Mouse (Mus musculus) adrenal gland, adult 2 months (tissue): ENCODE results near the gene Tuba4a. TPM values are rescaled to one million over a fixed set of nuclear protein-coding genes. Genes with fewer than 3 reads are reported as not detected.

Source experiments
- microRNA-seq, 2 experiments: library from miRNA; unstranded; fragments of <30 nt; microRNA quantifications; one replicate each; pipeline ENCODE4 v1.2.0; 2021
- polyA plus RNA-seq: library from polyadenylated mRNA; depleted of rRNA; stranded (reverse); fragments of >200 nt; gene quantifications from 2 replicates; pipeline ENCODE4 v1.2.3, GENCODE M21; 2012; rRNA removed
- total RNA-seq, 2 experiments: library from RNA; stranded (reverse); gene quantifications; 2 replicates each; pipeline ENCODE4 v1.2.3; 2021

Gene Tuba4a
- total and polyA plus RNA-seq, 3 experiments: 10.8 to 73.0 (median 55.4) TPM

Small RNA genes within 50 kb of the gene (microRNA-seq; reads per million reads assigned to microRNA genes)
- 0 reads per million in 2 experiments for gene Gm27943

Other genes starting within 250 kb of the Tuba4a start
- gene Nhej1, start 94.7 kb downstream of the Tuba4a start, total RNA-seq: 1 to 10 TPM; 5.7 to 8.8 TPM
- gene Nhej1, start 94.7 kb downstream of the Tuba4a start, polyA plus RNA-seq: 3.4 and 3.5 TPM in 2 replicates
- under 1 TPM; 0.23 to 0.41 TPM for gene Slc23a3, start 86.0 kb downstream of the Tuba4a start, total RNA-seq
- gene Slc23a3, start 86.0 kb downstream of the Tuba4a start, polyA plus RNA-seq: 0.36 and 0.46 TPM in 2 replicates
- 10 to 100 TPM; 27.3 to 33.9 TPM for gene Cnppd1, start 77.2 kb downstream of the Tuba4a start, total RNA-seq
- gene Cnppd1, start 77.2 kb downstream of the Tuba4a start, polyA plus RNA-seq: 36.3 and 37.6 TPM in 2 replicates
- gene Retreg2, start 77.1 kb downstream of the Tuba4a start, total RNA-seq: 100 to 1,000 TPM in 1 of 2 experiments, 10 to 100 TPM in 1; 80.4 to 101 TPM
- 127 and 143 TPM in 2 replicates for gene Retreg2, start 77.1 kb downstream of the Tuba4a start, polyA plus RNA-seq
- 10 to 100 TPM; 33.1 to 36.8 TPM for gene Zfand2b, start 51.2 kb downstream of the Tuba4a start, total RNA-seq
- gene Zfand2b, start 51.2 kb downstream of the Tuba4a start, polyA plus RNA-seq: 63.1 and 68.5 TPM in 2 replicates
- 10 to 100 TPM; 24.2 to 31.7 TPM for gene Abcb6, start 39.5 kb downstream of the Tuba4a start, total RNA-seq
- 23.2 and 23.3 TPM in 2 replicates for gene Abcb6, start 39.5 kb downstream of the Tuba4a start, polyA plus RNA-seq
- gene Ankzf1, start 27.7 kb downstream of the Tuba4a start, total RNA-seq: 10 to 100 TPM; 14.1 to 14.4 TPM
- 11.5 and 13.3 TPM in 2 replicates for gene Ankzf1, start 27.7 kb downstream of the Tuba4a start, polyA plus RNA-seq
- gene Atg9a, start 27.7 kb downstream of the Tuba4a start, total RNA-seq: 10 to 100 TPM; 41.7 to 44.5 TPM
- 78.5 and 89.9 TPM in 2 replicates for gene Atg9a, start 27.7 kb downstream of the Tuba4a start, polyA plus RNA-seq
- 10 to 100 TPM; 16.0 to 23.1 TPM for gene Glb1l, start 9.1 kb downstream of the Tuba4a start, total RNA-seq
- 7.4 and 7.7 TPM in 2 replicates for gene Glb1l, start 9.1 kb downstream of the Tuba4a start, polyA plus RNA-seq
- 100 to 1,000 TPM; 106 to 109 TPM for gene Stk16, start 9.0 kb downstream of the Tuba4a start, total RNA-seq
- 228 and 249 TPM in 2 replicates for gene Stk16, start 9.0 kb downstream of the Tuba4a start, polyA plus RNA-seq
- gene A630095N17Rik, start 12.2 kb upstream of the Tuba4a start, total RNA-seq: not detected
- not detected in 2 replicates for gene A630095N17Rik, start 12.2 kb upstream of the Tuba4a start, polyA plus RNA-seq
- gene Dnajb2, start 16.5 kb upstream of the Tuba4a start, total RNA-seq: 100 to 1,000 TPM in 1 of 2 experiments, 10 to 100 TPM in 1; 89.1 to 111 TPM
- 52.8 and 58.4 TPM in 2 replicates for gene Dnajb2, start 16.5 kb upstream of the Tuba4a start, polyA plus RNA-seq
- gene Ptprn, start 44.6 kb upstream of the Tuba4a start, total RNA-seq: 10 to 100 TPM; 43.6 to 83.6 TPM
- 41.5 and 52.0 TPM in 2 replicates for gene Ptprn, start 44.6 kb upstream of the Tuba4a start, polyA plus RNA-seq
- 100 to 1,000 TPM; 127 to 192 TPM for gene Resp18, start 58.5 kb upstream of the Tuba4a start, total RNA-seq
- gene Resp18, start 58.5 kb upstream of the Tuba4a start, polyA plus RNA-seq: 46.3 and 69.6 TPM in 2 replicates
- gene Dnpep, start 98.1 kb upstream of the Tuba4a start, total RNA-seq: 100 to 1,000 TPM in 1 of 2 experiments, 10 to 100 TPM in 1; 85.2 to 100 TPM
- gene Dnpep, start 98.1 kb upstream of the Tuba4a start, polyA plus RNA-seq: 149 and 179 TPM in 2 replicates
- gene Des, start 140.5 kb upstream of the Tuba4a start, total RNA-seq: 10 to 100 TPM; 16.6 to 31.8 TPM
- gene Des, start 140.5 kb upstream of the Tuba4a start, polyA plus RNA-seq: 17.2 and 18.6 TPM in 2 replicates
- 10 to 100 TPM in 1 of 2 experiments, 1 to 10 TPM in 1; 9.9 to 15.2 TPM for gene Speg, start 155.4 kb upstream of the Tuba4a start, total RNA-seq
- gene Speg, start 155.4 kb upstream of the Tuba4a start, polyA plus RNA-seq: 56.5 and 93.7 TPM in 2 replicates
- gene Gmppa, start 216.1 kb upstream of the Tuba4a start, total RNA-seq: 10 to 100 TPM; 69.1 to 77.7 TPM
- 137 and 189 TPM in 2 replicates for gene Gmppa, start 216.1 kb upstream of the Tuba4a start, polyA plus RNA-seq
- 1 to 10 TPM; 3.7 to 6.8 TPM for gene Asic4, start 230.6 kb upstream of the Tuba4a start, total RNA-seq
- 9.5 and 13.6 TPM in 2 replicates for gene Asic4, start 230.6 kb upstream of the Tuba4a start, polyA plus RNA-seq